In the genomic region with DNA sequence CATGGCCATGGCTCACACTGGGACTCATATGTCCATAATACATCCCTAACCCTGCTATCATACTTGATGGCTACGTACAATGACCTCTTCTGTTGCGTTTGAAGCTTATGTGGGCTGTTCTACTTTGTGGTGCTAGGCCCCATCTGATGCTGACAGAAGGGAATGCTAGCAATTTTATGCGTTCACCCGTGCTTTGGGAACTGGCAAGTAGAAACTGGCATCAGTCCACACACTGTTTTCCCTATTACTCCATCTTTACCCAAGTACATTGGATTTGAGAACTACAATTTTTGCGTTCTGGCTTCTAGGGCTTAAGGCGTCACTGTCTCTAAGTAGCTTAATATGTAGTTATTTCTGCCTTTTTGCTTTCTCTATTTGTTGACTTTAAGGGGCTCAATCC, we compare ENCODE assay signal across 27 mouse cellular contexts.
A peak's percentile ranks its signal among the peaks of the same experiment; 100 is the strongest.
DNase-seq lines count a peak whose midpoint lies in the region; ATAC-seq and TF ChIP-seq lines count a peak whose summit lies in the region.
"Had no signal": no experiment of that assay in that cellular context is flagged by ENCODE, and none has a peak within 500 bp of the region (broad histone marks: within the 10 kb centered on the region; RNA-seq: fewer than 3 reads in every experiment).

No protein-coding gene starts in this region.

- no peaks in the 10 kb centered on the region for H3K27me3 ChIP-seq in forebrain, postnatal 0 days (ENCODE audit: insufficient read depth, low read length)
- H3K27me3 ChIP-seq in forebrain, embryonic 10.5 days (ENCODE audit: poor library complexity, severe bottlenecking) = no peaks in the 10 kb centered on the region
- no peaks in the 10 kb centered on the region for H3K27me3 ChIP-seq in midbrain, embryonic 15.5 days (replicated peaks)
- H3K27me3 ChIP-seq: embryonic facial prominence, embryonic 13.5 days; hindbrain, embryonic 13.5 days had no signal

- TF ChIP-seq CTCF in forebrain, postnatal 0 days (IDR thresholded peaks at IDR 0.05; ENCODE audit: low read depth) = no peak
- TF ChIP-seq CTCF in layer of hippocampus, adult 2 months (conservative IDR thresholded peaks at IDR 0.05) = no peak

- WGBS in forebrain, postnatal 0 days = 59% methylated on average over 6 of the region's 6 CpGs
- 94% methylated on average over 6 of the region's 6 CpGs for WGBS in forebrain, embryonic 10.5 days
- 95% methylated on average over 6 of the region's 6 CpGs for WGBS in midbrain, embryonic 15.5 days

- H3K4me3 ChIP-seq in forebrain, postnatal 0 days (ENCODE audit: low read depth, low read length) = no peak overlapping the region
- no peak overlapping the region for H3K4me3 ChIP-seq in forebrain, embryonic 10.5 days
- no peak overlapping the region for H3K4me3 ChIP-seq in layer of hippocampus, adult 2 months
- no peak overlapping the region for H3K4me3 ChIP-seq in midbrain, embryonic 15.5 days
- H3K4me3 ChIP-seq: embryonic facial prominence, embryonic 10.5 days; embryonic facial prominence, embryonic 13.5 days; erythroblast, embryonic 14.5 days; gastrocnemius, adult 2 months; hindbrain, embryonic 13.5 days had no signal

- peak; percentile 49 for DNase-seq in forebrain, postnatal 0 days
- no peak for DNase-seq in forebrain, embryonic 10.5 days (ENCODE audit: extremely low spot score, low spot score)
- peak; percentile 23 to 25 for DNase-seq in layer of hippocampus, adult 2 months (ENCODE audit: low spot score in 2 of 2)
- no peak for DNase-seq in layer of hippocampus, postnatal 25 days (ENCODE audit: extremely low spot score in 1 of 2, low spot score in 1 of 2)
- peak; percentile 45 for DNase-seq in Muller cell, postnatal 12 days (ENCODE audit: inconsistent ontology term)
- DNase-seq in brain, adult 2 months (ENCODE audit: low read depth, low spot score) = peak; percentile 53
- no peak for DNase-seq in kidney, adult 11 months
- DNase-seq: adrenal gland, adult 8-10 months; adrenal gland, postnatal 25 days; cerebellum, adult 11 months; cerebellum, adult 2 months; cerebellum, adult 9-11 months; cerebellum, postnatal 36 days; embryo, embryonic 11 days; gastrocnemius, adult 2 months; gastrocnemius, postnatal 14 days had no signal

- H3K4me2 ChIP-seq in forebrain, postnatal 0 days (ENCODE audit: low read depth) = no peak overlapping the region
- H3K4me2 ChIP-seq in midbrain, embryonic 15.5 days = no peak overlapping the region
- H3K4me2 ChIP-seq: embryonic facial prominence, embryonic 13.5 days; heart, embryonic 11.5 days; hindbrain, embryonic 13.5 days had no signal

- H3K4me1 ChIP-seq in forebrain, postnatal 0 days (ENCODE audit: insufficient read depth) = no peaks in the 10 kb centered on the region
- no peaks in the 10 kb centered on the region; the same call in 1 of the 2 replicates for H3K4me1 ChIP-seq in forebrain, embryonic 10.5 days
- no peaks in the 10 kb centered on the region for H3K4me1 ChIP-seq in midbrain, embryonic 15.5 days
- H3K4me1 ChIP-seq: embryonic facial prominence, embryonic 10.5 days; embryonic facial prominence, embryonic 13.5 days; hindbrain, embryonic 13.5 days had no signal

- no peak overlapping the region for H3K27ac ChIP-seq in forebrain, postnatal 0 days (ENCODE audit: low read depth, low read length)
- no peak overlapping the region for H3K27ac ChIP-seq in forebrain, embryonic 10.5 days
- H3K27ac ChIP-seq in layer of hippocampus, adult 2 months = peak overlapping the region; percentile 28; the same call in 1 of the 2 replicates
- no peak overlapping the region for H3K27ac ChIP-seq in midbrain, embryonic 15.5 days
- H3K27ac ChIP-seq: embryonic facial prominence, embryonic 10.5 days; embryonic facial prominence, embryonic 13.5 days; gastrocnemius, adult 2 months; hindbrain, embryonic 13.5 days; hindbrain, postnatal 0 days had no signal

- no peaks in the 10 kb centered on the region for H3K36me3 ChIP-seq in forebrain, postnatal 0 days (ENCODE audit: insufficient read depth)
- H3K36me3 ChIP-seq in forebrain, embryonic 10.5 days (replicated peaks) = peaks cover 59% of the 10 kb centered on the region
- no peaks in the 10 kb centered on the region for H3K36me3 ChIP-seq in midbrain, embryonic 15.5 days (replicated peaks)
- H3K36me3 ChIP-seq: hindbrain, embryonic 13.5 days had no signal

- H3K9me3 ChIP-seq in forebrain, postnatal 0 days (ENCODE audit: low read length) = no peaks in the 10 kb centered on the region
- H3K9me3 ChIP-seq in forebrain, embryonic 10.5 days = no peaks in the 10 kb centered on the region
- H3K9me3 ChIP-seq in midbrain, embryonic 15.5 days = no peaks in the 10 kb centered on the region
- H3K9me3 ChIP-seq: embryonic facial prominence, embryonic 10.5 days; embryonic facial prominence, embryonic 13.5 days; hindbrain, embryonic 13.5 days had no signal

- peak; percentile 34; the same call in 1 of the 2 replicates for ATAC-seq in forebrain, postnatal 0 days
- ATAC-seq in midbrain, embryonic 15.5 days (replicated peaks) = no peak
- ATAC-seq: activated CD4-positive, CD25-positive, alpha-beta regulatory T cell, adult 4 months; CD4-positive, CD25-positive, alpha-beta regulatory T cell, adult 4 months; hindbrain, postnatal 0 days; inflammation-experienced regulatory T-cells, adult 6 months; intestine, embryonic 16.5 days had no signal

- H3K9ac ChIP-seq in forebrain, postnatal 0 days = no peak overlapping the region
- no peak overlapping the region for H3K9ac ChIP-seq in midbrain, embryonic 15.5 days
- H3K9ac ChIP-seq: embryonic facial prominence, embryonic 13.5 days; hindbrain, embryonic 13.5 days had no signal

Comparison
In these comparisons a context has a peak if more than half of its experiments do, and no peak if none do; other contexts are left out.
1. DNase-seq: peak in forebrain, postnatal 0 days (single experiment), layer of hippocampus, adult 2 months (2 of 2), Muller cell, postnatal 12 days (single experiment) and brain, adult 2 months (single experiment); none in forebrain, embryonic 10.5 days (single experiment), layer of hippocampus, postnatal 25 days (0 of 2) and kidney, adult 11 months (single experiment).